Mouse (Mus musculus): ENCODE measurements around the gene Lypd9. TPM values are rescaled to one million over a fixed set of nuclear protein-coding genes. Genes with fewer than 3 reads are reported as not detected.

The Lypd9 gene
- total and polyA plus RNA-seq, 3 experiments, result not detected

GRCm38 (mm10) chr11:58499290-58499689 lies 46.6 kb upstream of the Lypd9 start:
- Histone ChIP-seq H3K9ac (ENCODE audit: control insufficient read depth, low read depth, low read length, poor library complexity, severe bottlenecking) (no peak overlapping the region), H3K4me3 (ENCODE audit: control insufficient read depth in 1 of 2, insufficient read depth in 1 of 2, low read depth in 2 of 2, low read length in 2 of 2) (no peak overlapping the region), H3K4me1 (ENCODE audit: control insufficient read depth in 1 of 2, insufficient read depth in 2 of 2, low read length in 2 of 2) (no peaks in the 10 kb centered on the region), H3K27ac (ENCODE audit: control insufficient read depth, low read depth, low read length) (no peak overlapping the region), H3K27me3 (ENCODE audit: control insufficient read depth in 1 of 2, insufficient read depth in 2 of 2, low read length in 2 of 2) (peaks cover 4 to 23% of the 10 kb centered on the region in 2 experiments), H3K9me3 (replicated peaks; ENCODE audit: insufficient read depth, low read length) (no peaks in the 10 kb centered on the region), H3K79me2 (ENCODE audit: control insufficient read depth, insufficient read depth, low read length, poor library complexity) (no peaks in the 10 kb centered on the region), H3K36me3 (ENCODE audit: control insufficient read depth in 1 of 2, insufficient read depth in 2 of 2, low read length in 2 of 2) (no peaks in the 10 kb centered on the region)
- DNase-seq (ENCODE audit: low read depth, low spot score), result peak; percentile 11
- TF ChIP-seq JUND (IDR thresholded peaks at IDR 0.05; ENCODE audit: low read depth, low read length), result no peak
- peak; percentile 60 for TF ChIP-seq SMC3 (IDR thresholded peaks at IDR 0.05; ENCODE audit: low read depth, low read length)
- TF ChIP-seq RAD21 (IDR thresholded peaks at IDR 0.05; ENCODE audit: low read depth, low read length), result peak; percentile 56
- TF ChIP-seq MAFK (IDR thresholded peaks at IDR 0.05; ENCODE audit: borderline replicate concordance, low read depth, low read length), result no peak
- TF ChIP-seq CTCF (IDR thresholded peaks at IDR 0.05 in 2 of 3, conservative IDR thresholded peaks at IDR 0.05 in 1 of 3; ENCODE audit: control insufficient read depth in 1 of 3, insufficient read depth in 1 of 3, low read depth in 2 of 3, low read length in 3 of 3, poor library complexity in 1 of 3, severe bottlenecking in 1 of 3), result peak in 1 of 3 experiments; percentile 49; a peak in 2 of 6 replicates
- 0 out of 2 replicates have a peak, but pooled peaks have one; percentile 19 for TF ChIP-seq ZC3H11A (IDR thresholded peaks at IDR 0.05; ENCODE audit: low read depth, low read length)
- no peak for TF ChIP-seq HCFC1 (IDR thresholded peaks at IDR 0.05; ENCODE audit: low read depth, low read length)
- no peak for TF ChIP-seq ETS1 (IDR thresholded peaks at IDR 0.05; ENCODE audit: low read depth, low read length)

GRCm38 (mm10) chr11:58498761-58499160 lies 46.0 kb upstream of the Lypd9 start:
- TF ChIP-seq NRF1 (IDR thresholded peaks at IDR 0.05; ENCODE audit: insufficient read depth, low read depth, low read length, poor library complexity, severe bottlenecking) (no peak), USF2 (IDR thresholded peaks at IDR 0.05; ENCODE audit: borderline replicate concordance in 1 of 2, insufficient read depth in 1 of 2, low read depth in 1 of 2, low read length in 2 of 2) (no peak), MYC (IDR thresholded peaks at IDR 0.05; ENCODE audit: low read depth, low read length) (no peak), MYB (IDR thresholded peaks at IDR 0.05; ENCODE audit: low read depth, low read length) (no peak), SIN3A (IDR thresholded peaks at IDR 0.05; ENCODE audit: low read length) (no peak), USF1 (IDR thresholded peaks at IDR 0.05; ENCODE audit: low read depth, low read length) (no peak)
- Histone ChIP-seq H3K36me3 (ENCODE audit: control insufficient read depth in 1 of 2, insufficient read depth in 2 of 2, low read length in 2 of 2) (no peaks in the 10 kb centered on the region), H3K9ac (ENCODE audit: control insufficient read depth, low read depth, low read length, poor library complexity, severe bottlenecking) (no peak overlapping the region), H3K27me3 (ENCODE audit: control insufficient read depth in 1 of 2, insufficient read depth in 2 of 2, low read length in 2 of 2) (peaks cover 4 to 23% of the 10 kb centered on the region in 2 experiments), H3K9me3 (replicated peaks; ENCODE audit: insufficient read depth, low read length) (no peaks in the 10 kb centered on the region), H3K4me3 (ENCODE audit: control insufficient read depth in 1 of 2, insufficient read depth in 1 of 2, low read depth in 2 of 2, low read length in 2 of 2) (no peak overlapping the region), H3K4me1 (ENCODE audit: control insufficient read depth in 1 of 2, insufficient read depth in 2 of 2, low read length in 2 of 2) (no peaks in the 10 kb centered on the region), H3K27ac (ENCODE audit: control insufficient read depth, low read depth, low read length) (no peak overlapping the region), H3K79me2 (ENCODE audit: control insufficient read depth, insufficient read depth, low read length, poor library complexity) (no peaks in the 10 kb centered on the region)
- no peak for DNase-seq (ENCODE audit: low read depth, low spot score)

DNA sequence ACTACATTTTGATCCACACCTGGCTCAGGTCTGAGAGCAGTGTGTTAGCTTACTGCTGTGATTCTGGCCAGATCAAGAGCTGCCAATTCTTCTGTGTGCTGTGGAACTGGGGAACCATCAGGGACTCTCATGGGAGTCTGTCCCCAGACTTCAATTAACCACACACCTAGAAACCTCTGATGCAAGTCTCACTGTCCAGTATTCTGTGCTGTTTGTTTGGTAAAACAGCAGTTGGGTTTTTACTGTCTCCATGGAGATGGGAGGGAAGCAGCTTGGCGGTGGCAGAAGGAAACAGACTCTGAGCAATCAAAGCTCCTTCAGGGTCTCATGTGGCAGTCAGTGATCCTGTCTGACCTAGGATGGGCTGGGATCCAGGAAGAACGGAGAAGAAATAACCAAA lies 39.7 kb upstream of the Lypd9 start, which contains the start of gene Olfr332:
Gene Olfr332 (minus strand): TSS at position 101 of the 400 bp plus-strand sequence.
- Histone ChIP-seq H3K9me3 (replicated peaks; ENCODE audit: insufficient read depth, low read length) (no peaks in the 10 kb centered on the region), H3K27me3 (ENCODE audit: control insufficient read depth in 1 of 2, insufficient read depth in 2 of 2, low read length in 2 of 2) (peaks cover 12 to 14% of the 10 kb centered on the region in 2 experiments), H3K79me2 (ENCODE audit: control insufficient read depth, insufficient read depth, low read length, poor library complexity) (no peaks in the 10 kb centered on the region), H3K27ac (ENCODE audit: control insufficient read depth, low read depth, low read length) (no peak within 1 kb of the TSS), H3K9ac (ENCODE audit: control insufficient read depth, low read depth, low read length, poor library complexity, severe bottlenecking) (no peak within 1 kb of the TSS), H3K36me3 (ENCODE audit: control insufficient read depth in 1 of 2, insufficient read depth in 2 of 2, low read length in 2 of 2) (no peaks in the 10 kb centered on the region), H3K4me1 (ENCODE audit: control insufficient read depth in 1 of 2, insufficient read depth in 2 of 2, low read length in 2 of 2) (no peaks in the 10 kb centered on the region), H3K4me3 (ENCODE audit: control insufficient read depth in 1 of 2, insufficient read depth in 1 of 2, low read depth in 2 of 2, low read length in 2 of 2) (no peak within 1 kb of the TSS)
- TF ChIP-seq TBP (IDR thresholded peaks at IDR 0.05; ENCODE audit: low read depth, low read length), result no peak
- DNase-seq (ENCODE audit: low read depth, low spot score), result no peak

All from MEL (cell line).